Comparison of ENCODE assay signal across 11 mouse cellular contexts in the genomic region with DNA sequence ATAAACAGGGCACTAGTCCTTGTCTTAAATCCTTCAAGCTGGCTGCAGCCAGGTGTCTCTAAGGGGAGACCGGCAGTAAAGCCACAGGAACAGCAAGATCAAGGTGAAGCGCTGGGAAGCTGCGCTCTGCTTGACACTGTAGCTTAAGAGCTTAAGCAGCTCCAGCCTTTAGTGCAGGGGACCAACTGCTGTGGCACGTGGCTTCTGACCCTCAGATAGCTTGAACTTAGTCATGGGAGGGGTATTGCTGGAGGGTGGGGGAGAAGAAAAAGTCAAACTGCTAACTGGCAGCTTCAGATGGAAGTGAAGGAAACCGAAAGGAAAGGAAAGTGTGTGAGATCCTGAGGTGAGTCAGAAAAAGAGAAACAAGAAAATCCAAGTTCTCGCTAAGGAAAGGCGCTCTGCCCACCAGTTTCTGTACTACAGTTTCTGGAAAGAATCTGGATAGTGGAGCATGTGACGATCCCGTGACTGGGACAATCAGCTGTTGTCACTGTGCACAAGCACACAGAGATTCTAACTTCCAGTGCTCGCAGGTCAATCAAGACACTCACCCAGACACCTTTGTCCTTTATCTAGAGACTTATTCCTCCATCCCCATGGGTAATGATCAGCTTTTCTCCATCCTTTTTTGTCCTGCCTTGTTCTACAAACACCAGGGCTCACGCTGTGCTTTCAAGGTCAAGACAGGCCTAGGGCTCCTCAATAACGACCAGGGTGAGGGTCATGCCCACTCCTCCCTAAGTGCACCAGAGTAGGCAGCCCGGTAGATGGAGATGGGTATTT. TPM values are rescaled to one million over a fixed set of nuclear protein-coding genes. Genes with fewer than 3 reads are reported as not detected.
DNase-seq lines count a peak whose midpoint lies in the region; ATAC-seq and TF ChIP-seq lines count a peak whose summit lies in the region.
"Had no signal": no experiment of that assay in that cellular context is flagged by ENCODE, and none has a peak within 500 bp of the region (broad histone marks: within the 10 kb centered on the region; RNA-seq: fewer than 3 reads in every experiment).

No protein-coding gene starts in this region.

- TF ChIP-seq CTCF in forebrain, postnatal 0 days (IDR thresholded peaks at IDR 0.05; ENCODE audit: low read depth), result no peak

- peak; percentile 32; the same call in 1 of the 2 replicates for ATAC-seq in frontal cortex, adult (ENCODE audit: low TSS enrichment)
- no peak for ATAC-seq in forebrain, postnatal 0 days
- ATAC-seq in midbrain, embryonic 12.5 days (ENCODE audit: low FRiP score, low read depth), result no peak

- 34% methylated on average over 13 of the region's 13 CpGs for WGBS in forebrain, postnatal 0 days
- 29% methylated on average over 13 of the region's 13 CpGs for WGBS in midbrain, embryonic 12.5 days

- peak overlapping the region; percentile 90 for H3K4me2 ChIP-seq in forebrain, postnatal 0 days (ENCODE audit: low read depth)
- H3K4me2 ChIP-seq in midbrain, embryonic 12.5 days (replicated peaks), result peak overlapping the region; percentile 79

- peak overlapping the region; percentile 59 for H3K4me3 ChIP-seq in forebrain, postnatal 0 days (ENCODE audit: low read depth, low read length)
- H3K4me3 ChIP-seq in midbrain, embryonic 12.5 days, result peak overlapping the region; percentile 57

- H3K9me3 ChIP-seq in forebrain, postnatal 0 days (ENCODE audit: low read length), result no peaks in the 10 kb centered on the region
- no peaks in the 10 kb centered on the region for H3K9me3 ChIP-seq in midbrain, embryonic 12.5 days

- H3K36me3 ChIP-seq in forebrain, postnatal 0 days (ENCODE audit: insufficient read depth), result no peaks in the 10 kb centered on the region
- H3K36me3 ChIP-seq in midbrain, embryonic 12.5 days, result no peaks in the 10 kb centered on the region

- peak overlapping the region; percentile 66 for H3K9ac ChIP-seq in forebrain, postnatal 0 days
- 0 out of 2 replicates have a peak overlapping the region, but pooled peaks have one; percentile 7 for H3K9ac ChIP-seq in midbrain, embryonic 12.5 days (replicated peaks)
- H3K9ac ChIP-seq: liver, embryonic 14.5 days had no signal

- H3K27ac ChIP-seq in forebrain, postnatal 0 days (ENCODE audit: low read depth, low read length), result no peak overlapping the region
- H3K27ac ChIP-seq in midbrain, embryonic 12.5 days (replicated peaks), result no peak overlapping the region
- H3K27ac ChIP-seq: kidney, postnatal 0 days; liver, embryonic 14.5 days had no signal

- no peak for DNase-seq in frontal cortex, postnatal 25 days (ENCODE audit: low spot score in 2 of 2)
- peak; percentile 8 for DNase-seq in ES-CJ7 (ENCODE audit: low read depth, low spot score)
- DNase-seq in forebrain, postnatal 0 days, result peak; percentile 15
- DNase-seq in thymus, postnatal 14 days, result no peak
- no peak for DNase-seq in layer of hippocampus, adult 18-20 months (ENCODE audit: low spot score in 2 of 2)
- DNase-seq in lung, postnatal 36 days, result no peak
- DNase-seq: cerebellum, adult 8-10 months had no signal

- H3K4me1 ChIP-seq in forebrain, postnatal 0 days (ENCODE audit: insufficient read depth), result peaks cover 9% of the 10 kb centered on the region
- H3K4me1 ChIP-seq in midbrain, embryonic 12.5 days, result peaks cover 17% of the 10 kb centered on the region

- no peaks in the 10 kb centered on the region for H3K27me3 ChIP-seq in forebrain, postnatal 0 days (ENCODE audit: insufficient read depth, low read length)
- peaks cover 26% of the 10 kb centered on the region for H3K27me3 ChIP-seq in midbrain, embryonic 12.5 days

RNA-seq across cellular contexts. Expression of a gene that starts 2.2 kb away (rescaled TPM):
- 17.0 and 20.7 TPM in 2 replicates for total RNA-seq in forebrain, postnatal 0 days (2014; rRNA removed)
- polyA plus RNA-seq in forebrain, postnatal 0 days (2015; fragmentation: Nextera tagmentation; extraction: Ambion mirVana), result 6.7 and 11.9 TPM in 2 replicates
- polyA plus RNA-seq in midbrain, embryonic 12.5 days (2016; fragmentation: Nextera tagmentation; extraction: Ambion mirVana), result 7.0 TPM in 2 replicates
- 10 to 100 TPM; 19.3 to 20.6 TPM for total RNA-seq in layer of hippocampus, adult 18-20 months (2021)
- polyA plus RNA-seq: liver, embryonic 14.5 days had no signal

Comparison
In these comparisons a context has a peak if more than half of its experiments do, and no peak if none do; other contexts are left out.
1. DNase-seq: peak in ES-CJ7 (single experiment) and forebrain, postnatal 0 days (single experiment); none in frontal cortex, postnatal 25 days (0 of 2), thymus, postnatal 14 days (single experiment), layer of hippocampus, adult 18-20 months (0 of 2) and lung, postnatal 36 days (single experiment).